Mouse (Mus musculus) intestine, embryonic 15.5 days (tissue): ENCODE data around the gene Cpsf4. TPM values are rescaled to one million over a fixed set of nuclear protein-coding genes. Genes with fewer than 3 reads are reported as not detected.
"Not testable (repeated sequence)": the region's sequence is repeated elsewhere in the genome, so short reads cannot be mapped to it uniquely, and the experiment has no call there.

Source experiments
- ATAC-seq: fragments of 200-750 bp; cut with Nextera tagmentation; 2 replicates; pipeline ENCODE4 v1.8.0; 2017; ENCODE audit warnings: moderate TSS enrichment, moderate library complexity
- H3K27ac ChIP-seq: fragments of 300-500 bp; sonication (generic); 2 replicates; pipeline ENCODE4 v1.5.1; 2015; ENCODE audit warnings: mild to moderate bottlenecking, inconsistent platforms
- H3K27me3 ChIP-seq: fragments of 300-500 bp; sonication (generic); replicated peaks from 2 replicates; pipeline ENCODE4 v1.6.1; 2015; ENCODE audit warnings: inconsistent platforms
- H3K36me3 ChIP-seq: fragments of 300-500 bp; sonication (generic); 2 replicates; pipeline ENCODE4 v1.6.1; 2015; ENCODE audit warnings: inconsistent platforms
- H3K4me1 ChIP-seq: fragments of 300-500 bp; sonication (generic); replicated peaks from 2 replicates; pipeline ENCODE4 v1.6.1; 2015; ENCODE audit warnings: inconsistent platforms
- H3K4me2 ChIP-seq: fragments of 300-500 bp; sonication (generic); replicated peaks from 2 replicates; pipeline ENCODE4 v1.6.1; 2015; ENCODE audit warnings: mild to moderate bottlenecking, inconsistent platforms
- H3K4me3 ChIP-seq: fragments of 300-500 bp; sonication (generic); replicated peaks from 2 replicates; pipeline ENCODE4 v1.5.1; 2015; ENCODE audit warnings: inconsistent platforms
- H3K9ac ChIP-seq: fragments of 300-500 bp; sonication (generic); 2 replicates; pipeline ENCODE4 v1.6.1; 2015; ENCODE audit warnings: inconsistent platforms
- H3K9me3 ChIP-seq: fragments of 300-500 bp; sonication (generic); 2 replicates; pipeline ENCODE4 v1.6.1; 2016; ENCODE audit warnings: inconsistent platforms
- WGBS: fragments of 180-500 bp; shearing (Covaris S2); methylation state at CpG from one replicate; pipeline ENCODE4 v1.1.7; 2015; 5-methylcytosine and 5-hydroxymethylcytosine counted together
- polyA plus RNA-seq: library from polyadenylated mRNA; unstranded; fragments of >200 nt; fragmentation: Nextera tagmentation; extraction: Ambion mirVana; gene quantifications from 2 replicates; pipeline ENCODE4 v1.2.1, GENCODE M21; 2015

Gene Cpsf4
- polyA plus RNA-seq, 1 experiment from 2014 or later: 47.1 TPM

- ATAC-seq: no peak
- H3K4me3 ChIP-seq: no peak overlapping the region
- H3K9me3 ChIP-seq: no peaks in the 10 kb centered on the region
- no peak overlapping the region for H3K4me2 ChIP-seq
- peaks cover 2% of the 10 kb centered on the region; the same call in 1 of the 2 replicates for H3K36me3 ChIP-seq
- no peak overlapping the region for H3K27ac ChIP-seq
- WGBS: 91% methylated on average over 4 of the region's 4 CpGs
- no peak overlapping the region for H3K9ac ChIP-seq
- H3K4me1 ChIP-seq: no peaks in the 10 kb centered on the region
- no peaks in the 10 kb centered on the region for H3K27me3 ChIP-seq
Observed at GRCm38 (mm10) chr5:145211340-145211739, 44.3 kb downstream of the Cpsf4 start.

DNA sequence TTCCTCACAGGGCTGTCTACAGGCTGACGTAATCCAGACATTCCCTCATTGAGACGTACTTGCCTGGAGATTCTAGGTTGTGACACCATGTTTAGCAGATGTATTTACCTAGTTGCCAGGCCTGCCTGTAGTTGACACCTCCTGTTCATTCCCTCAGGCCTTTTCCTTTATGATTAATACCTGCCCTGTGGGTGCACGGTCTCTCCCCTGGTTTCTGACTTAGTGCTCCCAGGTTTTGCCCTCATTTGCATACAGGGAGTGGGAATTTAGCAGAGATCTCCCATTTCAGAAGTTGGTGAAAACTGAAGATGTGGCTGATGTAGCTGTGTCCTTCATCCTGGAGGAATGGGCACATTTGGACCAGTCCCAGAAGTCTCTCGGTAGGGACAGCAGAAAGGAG, 45.2 kb downstream of the Cpsf4 start:
- no peaks in the 10 kb centered on the region for H3K27me3 ChIP-seq
- peaks cover 2% of the 10 kb centered on the region; the same call in 1 of the 2 replicates for H3K36me3 ChIP-seq
- ATAC-seq: no peak
- WGBS: 86% methylated on average over 4 of the region's 4 CpGs
- H3K9me3 ChIP-seq: no peaks in the 10 kb centered on the region
- no peak overlapping the region for H3K9ac ChIP-seq
- no peaks in the 10 kb centered on the region for H3K4me1 ChIP-seq
- H3K4me3 ChIP-seq: no peak overlapping the region
- no peak overlapping the region for H3K4me2 ChIP-seq
- H3K27ac ChIP-seq: no peak overlapping the region

- peaks cover under 1% of the 10 kb centered on the region; the same call in 1 of the 2 replicates for H3K36me3 ChIP-seq
- no peaks in the 10 kb centered on the region for H3K9me3 ChIP-seq
- 87% methylated on average over 3 of the region's 3 CpGs for WGBS
- no peaks in the 10 kb centered on the region for H3K27me3 ChIP-seq
- H3K27ac ChIP-seq: no peak overlapping the region
- no peaks in the 10 kb centered on the region for H3K4me1 ChIP-seq
- no peak for ATAC-seq
- H3K4me3 ChIP-seq: no peak overlapping the region
- H3K9ac ChIP-seq: no peak overlapping the region
- no peak overlapping the region for H3K4me2 ChIP-seq
Observed at GRCm38 (mm10) chr5:145213505-145213904, 46.5 kb downstream of the Cpsf4 start.

DNA sequence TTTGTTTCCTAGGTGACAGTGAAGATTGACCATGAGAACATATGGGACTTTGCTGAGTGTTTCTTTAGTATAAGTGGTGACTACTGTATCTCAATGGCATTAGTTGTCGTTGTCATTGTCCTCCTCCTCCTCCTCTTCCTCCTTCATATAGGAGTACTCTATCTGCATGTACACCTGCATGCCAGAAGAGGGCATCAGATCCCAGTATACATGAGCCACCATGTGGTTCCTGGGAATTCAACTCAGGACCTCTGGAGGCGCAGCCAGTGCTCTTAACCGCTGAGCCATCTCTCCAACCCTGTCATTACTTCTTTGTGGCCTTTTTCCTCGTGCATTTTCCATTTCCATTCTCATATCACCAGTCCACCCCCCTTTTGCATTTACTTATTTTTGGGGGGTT, 47.7 kb downstream of the Cpsf4 start:
- H3K4me3 ChIP-seq: no peak overlapping the region
- no peak overlapping the region for H3K9ac ChIP-seq
- H3K9me3 ChIP-seq: no peaks in the 10 kb centered on the region
- H3K27ac ChIP-seq: no peak overlapping the region
- no peak overlapping the region for H3K4me2 ChIP-seq
- peaks cover 8% of the 10 kb centered on the region for H3K36me3 ChIP-seq
- WGBS: 78% methylated on average over 4 of the region's 4 CpGs
- ATAC-seq: no peak
- no peaks in the 10 kb centered on the region for H3K27me3 ChIP-seq
- no peaks in the 10 kb centered on the region for H3K4me1 ChIP-seq

DNA sequence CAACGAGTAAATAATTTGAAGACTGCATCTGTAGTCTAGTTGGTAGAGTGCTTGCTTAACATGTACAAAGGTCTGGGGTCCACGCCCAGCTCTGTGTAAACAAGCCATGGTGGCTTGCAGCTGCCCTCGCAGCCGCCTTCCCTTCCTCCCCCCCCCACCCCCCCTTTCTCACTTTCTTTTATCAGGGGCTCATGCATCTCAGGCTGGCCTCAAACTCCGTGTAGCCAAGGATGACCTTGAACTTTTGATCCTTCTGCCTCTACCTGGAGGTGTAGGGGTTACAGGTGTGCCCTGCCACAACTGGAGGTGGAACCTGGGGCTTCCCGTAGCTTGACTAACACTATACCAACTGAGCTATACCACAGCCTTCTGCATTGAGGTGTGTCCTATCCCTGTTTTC, 50.7 kb downstream of the Cpsf4 start:
- 68% methylated on average over 6 of the region's 6 CpGs for WGBS
- H3K4me3 ChIP-seq: no peak overlapping the region
- no peak overlapping the region; the same call in 1 of the 2 replicates for H3K4me2 ChIP-seq
- H3K4me1 ChIP-seq: no peaks in the 10 kb centered on the region
- peak; percentile 89 for ATAC-seq
- no peak overlapping the region for H3K27ac ChIP-seq
- peaks cover 20% of the 10 kb centered on the region for H3K36me3 ChIP-seq
- H3K9ac ChIP-seq: no peak overlapping the region
- H3K27me3 ChIP-seq: no peaks in the 10 kb centered on the region
- no peaks in the 10 kb centered on the region for H3K9me3 ChIP-seq

GRCm38 (mm10) chr5:145218206-145218605, 51.2 kb downstream of the Cpsf4 start:
- peaks cover 20% of the 10 kb centered on the region for H3K36me3 ChIP-seq

DNA sequence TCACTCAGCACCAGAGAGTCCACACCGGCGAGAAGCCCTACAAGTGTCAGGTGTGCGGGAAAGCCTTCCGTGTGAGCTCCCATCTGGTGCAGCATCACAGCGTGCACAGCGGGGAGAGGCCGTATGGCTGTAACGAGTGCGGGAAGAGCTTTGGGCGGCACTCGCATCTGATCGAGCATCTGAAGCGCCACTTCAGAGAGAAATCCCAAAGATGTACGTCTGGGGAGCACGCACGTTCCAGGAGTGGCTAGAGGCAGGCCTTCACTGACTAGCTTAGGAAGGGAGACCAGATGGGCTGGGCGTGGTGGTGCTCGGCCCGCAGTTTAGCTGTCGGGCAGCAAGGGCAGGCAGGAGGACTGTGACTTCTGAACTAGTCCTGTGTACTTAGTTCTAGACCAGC, 51.7 kb downstream of the Cpsf4 start:
- Histone ChIP-seq H3K27ac (no peak overlapping the region), H3K36me3 (peaks cover 20% of the 10 kb centered on the region), H3K4me2 (no peak overlapping the region), H3K4me1 (no peaks in the 10 kb centered on the region), H3K27me3 (no peaks in the 10 kb centered on the region), H3K4me3 (no peak overlapping the region), H3K9ac (no peak overlapping the region), H3K9me3 (no peaks in the 10 kb centered on the region)
- ATAC-seq: no peak
- WGBS: 93% methylated on average over 20 of the region's 20 CpGs

More at GRCm38 (mm10) chr5:145218206-145218605, 51.2 kb downstream of the Cpsf4 start:
- Histone ChIP-seq H3K4me1 (no peaks in the 10 kb centered on the region), H3K9me3 (no peaks in the 10 kb centered on the region), H3K27ac (no peak overlapping the region), H3K4me3 (no peak overlapping the region), H3K4me2 (no peak overlapping the region), H3K9ac (no peak overlapping the region), H3K27me3 (no peaks in the 10 kb centered on the region)
- 96% methylated on average over 21 of the region's 21 CpGs for WGBS
- no peak for ATAC-seq

GRCm38 (mm10) chr5:145219981-145220380, 53.0 kb downstream of the Cpsf4 start:
- H3K9me3 ChIP-seq: no peaks in the 10 kb centered on the region
- no peak overlapping the region for H3K9ac ChIP-seq
- no peaks in the 10 kb centered on the region for H3K4me1 ChIP-seq
- no peak overlapping the region for H3K27ac ChIP-seq
- no peak overlapping the region for H3K4me2 ChIP-seq
- peaks cover 20% of the 10 kb centered on the region for H3K36me3 ChIP-seq
- 94% methylated on average over 8 of the region's 8 CpGs for WGBS
- no peak for ATAC-seq
- H3K27me3 ChIP-seq: no peaks in the 10 kb centered on the region
- no peak overlapping the region for H3K4me3 ChIP-seq

- Histone ChIP-seq H3K9ac (no peak overlapping the region), H3K4me1 (no peaks in the 10 kb centered on the region), H3K4me2 (no peak overlapping the region), H3K9me3 (no peaks in the 10 kb centered on the region), H3K27ac (no peak overlapping the region), H3K27me3 (no peaks in the 10 kb centered on the region), H3K36me3 (peaks cover 20% of the 10 kb centered on the region), H3K4me3 (no peak overlapping the region)
- ATAC-seq: peak; percentile 91
- 66% methylated on average over 5 of the region's 5 CpGs for WGBS
Observed at GRCm38 (mm10) chr5:145222840-145223239, 55.8 kb downstream of the Cpsf4 start.

DNA sequence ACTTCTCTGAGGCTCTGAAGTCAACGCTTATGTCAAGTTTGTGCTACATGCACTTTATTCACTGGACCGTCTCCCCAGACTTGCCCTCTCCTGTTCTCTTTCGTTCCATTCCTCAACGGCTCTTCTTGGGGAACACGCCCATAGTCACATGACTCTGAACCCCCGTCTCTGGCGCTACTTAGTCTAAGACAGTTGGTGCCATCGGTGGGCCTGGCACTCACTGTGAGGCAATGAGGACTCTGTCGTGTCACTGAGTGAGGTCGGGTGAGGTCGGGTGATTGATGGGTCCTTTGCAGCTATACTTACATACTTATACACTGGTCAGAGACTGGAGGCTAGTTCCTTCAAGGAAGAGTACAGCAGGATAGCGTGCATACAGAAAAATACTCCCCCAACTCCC, 56.4 kb downstream of the Cpsf4 start:
- no peak overlapping the region for H3K9ac ChIP-seq
- no peak overlapping the region for H3K4me3 ChIP-seq
- peak; percentile 26 for ATAC-seq
- no peaks in the 10 kb centered on the region for H3K27me3 ChIP-seq
- no peak overlapping the region for H3K4me2 ChIP-seq
- 78% methylated on average over 12 of the region's 12 CpGs for WGBS
- peaks cover 20% of the 10 kb centered on the region for H3K36me3 ChIP-seq
- no peaks in the 10 kb centered on the region for H3K4me1 ChIP-seq
- no peak overlapping the region for H3K27ac ChIP-seq
- no peaks in the 10 kb centered on the region for H3K9me3 ChIP-seq

- Histone ChIP-seq H3K4me3 (no peak overlapping the region), H3K9ac (no peak overlapping the region), H3K9me3 (no peaks in the 10 kb centered on the region), H3K27me3 (no peaks in the 10 kb centered on the region), H3K36me3 (0 out of 2 replicates have a peak, but pooled peaks cover 3% of the 10 kb centered on the region), H3K4me2 (no peak overlapping the region), H3K4me1 (no peaks in the 10 kb centered on the region; the same call in 1 of the 2 replicates), H3K27ac (no peak overlapping the region)
- 48% methylated on average over 2 of the region's 2 CpGs for WGBS
- ATAC-seq: no peak
Observed at GRCm38 (mm10) chr5:145226453-145226852, 59.4 kb downstream of the Cpsf4 start.

DNA sequence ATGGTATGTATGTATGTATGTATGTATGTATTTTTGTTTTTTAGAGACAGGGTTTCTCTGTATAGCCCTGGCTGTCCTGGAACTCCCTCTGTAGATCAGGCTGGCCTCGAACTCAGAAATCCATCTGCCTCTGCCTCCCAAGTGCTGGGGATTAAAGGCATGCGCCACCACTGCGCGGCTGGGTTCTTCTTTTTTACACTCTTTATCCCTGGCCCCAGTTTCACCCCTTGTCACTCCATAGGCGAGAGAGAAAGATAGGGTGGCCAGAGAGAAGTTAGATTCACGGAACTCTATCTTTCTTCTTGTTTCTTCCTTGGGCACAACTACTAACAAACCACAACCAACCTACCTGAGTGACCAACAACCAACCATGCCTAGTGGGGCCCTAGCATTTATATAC, 62.3 kb downstream of the Cpsf4 start:
- not testable (repeated sequence) for ATAC-seq

GRCm38 (mm10) chr5:145230641-145231040, 63.6 kb downstream of the Cpsf4 start:
- no peaks in the 10 kb centered on the region for H3K9me3 ChIP-seq
- no peak overlapping the region for H3K9ac ChIP-seq
- peaks cover 4% of the 10 kb centered on the region for H3K36me3 ChIP-seq
- H3K27ac ChIP-seq: no peak overlapping the region; the same call in 1 of the 2 replicates
- peaks cover 6% of the 10 kb centered on the region; the same call in 1 of the 2 replicates for H3K4me1 ChIP-seq
- peak overlapping the region; percentile 69 for H3K4me2 ChIP-seq
- 79% methylated on average over 4 of the region's 4 CpGs for WGBS
- H3K4me3 ChIP-seq: no peak overlapping the region
- no peaks in the 10 kb centered on the region for H3K27me3 ChIP-seq
- ATAC-seq: no peak

More for the DNA sequence above, 62.3 kb downstream of the Cpsf4 start:
- not testable (repeated sequence) for H3K4me1 ChIP-seq, H3K9me3 ChIP-seq, H3K27me3 ChIP-seq, H3K9ac ChIP-seq, H3K4me3 ChIP-seq, H3K4me2 ChIP-seq, H3K27ac ChIP-seq, H3K36me3 ChIP-seq
- WGBS: 86% methylated on average over 6 of the region's 6 CpGs
